Mouse (Mus musculus): Measurements from ENCODE around the gene Dap3.

DNA sequence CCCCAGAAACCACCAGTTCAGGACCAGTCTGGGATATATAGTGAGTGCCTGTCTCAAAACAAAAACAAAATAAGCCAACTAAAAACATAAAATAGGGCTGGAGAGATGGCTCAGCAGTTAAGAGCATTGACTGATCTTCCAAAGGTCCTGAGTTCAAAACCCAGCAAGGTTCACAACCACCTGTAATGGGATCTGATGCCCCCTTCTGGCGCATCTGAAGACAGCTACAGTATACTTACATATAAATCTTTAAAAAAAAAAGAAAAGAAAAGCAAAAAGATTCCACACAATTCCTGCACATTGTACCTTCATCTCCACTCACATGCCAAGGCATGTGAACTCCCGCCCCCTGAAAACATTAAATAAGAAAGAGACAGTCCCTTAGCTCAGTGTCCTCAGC, 25.3 kb downstream of the Dap3 start:
- TF ChIP-seq POLR2A (IDR thresholded peaks at IDR 0.05; ENCODE audit: extremely low read depth, insufficient read depth, low read length) (no peak), CTCF (IDR thresholded peaks at IDR 0.05; ENCODE audit: extremely low read depth, insufficient read depth, low read length) (no peak)

All from cortical plate, adult 2 months (tissue).